Comparison of ENCODE assay signal across 8 mouse cellular contexts in genomic region chr10:58255954-58256353, GRCm38 (mm10). TPM values are rescaled to one million over a fixed set of nuclear protein-coding genes. Genes with fewer than 3 reads are reported as not detected.
DNase-seq lines count a peak whose midpoint lies in the region; ATAC-seq and TF ChIP-seq lines count a peak whose summit lies in the region.

No protein-coding gene starts in this region.

- H3K4me3 ChIP-seq in heart, postnatal 0 days (ENCODE audit: low read depth, low read length), result peak overlapping the region; percentile 89
- peak overlapping the region; percentile 90 for H3K4me3 ChIP-seq in liver, postnatal 0 days (ENCODE audit: low read depth, low read length)
- peak overlapping the region; percentile 64 for H3K4me3 ChIP-seq in stomach, postnatal 0 days (ENCODE audit: low read depth, low read length)

- no peaks in the 10 kb centered on the region for H3K9me3 ChIP-seq in heart, postnatal 0 days (replicated peaks; ENCODE audit: control insufficient read depth, low read length)
- H3K9me3 ChIP-seq in liver, postnatal 0 days (ENCODE audit: low read length), result no peaks in the 10 kb centered on the region
- no peaks in the 10 kb centered on the region for H3K9me3 ChIP-seq in stomach, postnatal 0 days (ENCODE audit: control insufficient read depth, low read length)

- peaks cover 9% of the 10 kb centered on the region; the same call in 1 of the 2 replicates for H3K4me1 ChIP-seq in heart, postnatal 0 days (ENCODE audit: control insufficient read depth, insufficient read depth)
- H3K4me1 ChIP-seq in liver, postnatal 0 days (ENCODE audit: insufficient read depth), result peaks cover 19% of the 10 kb centered on the region
- H3K4me1 ChIP-seq in stomach, postnatal 0 days (replicated peaks; ENCODE audit: control insufficient read depth, insufficient read depth), result no peaks in the 10 kb centered on the region

- ATAC-seq in frontal cortex, adult (ENCODE audit: low TSS enrichment), result peak; percentile 45; the same call in 1 of the 2 replicates
- ATAC-seq in heart, postnatal 0 days (ENCODE audit: insufficient read depth, low read depth), result no peak
- no peak for ATAC-seq in liver, postnatal 0 days
- peak; percentile 75 for ATAC-seq in stomach, postnatal 0 days (ENCODE audit: low FRiP score, low TSS enrichment)

- peak overlapping the region; percentile 68 for H3K4me2 ChIP-seq in heart, postnatal 0 days (ENCODE audit: low read depth, low read length)
- H3K4me2 ChIP-seq in liver, postnatal 0 days (ENCODE audit: low read depth, low read length), result peak overlapping the region; percentile 84
- peak overlapping the region; percentile 71 for H3K4me2 ChIP-seq in stomach, postnatal 0 days (replicated peaks; ENCODE audit: low read depth)

- no peak for TF ChIP-seq CTCF in heart, postnatal 0 days (IDR thresholded peaks at IDR 0.05; ENCODE audit: low read depth)
- no peak for TF ChIP-seq CTCF in liver, postnatal 0 days (IDR thresholded peaks at IDR 0.05; ENCODE audit: low read depth)
- no peak for TF ChIP-seq CTCF in stomach, postnatal 0 days (IDR thresholded peaks at IDR 0.05; ENCODE audit: low read depth)

- 0% methylated on average over 4 of the region's 4 CpGs for WGBS in heart, postnatal 0 days
- WGBS in liver, postnatal 0 days (ENCODE audit: insufficient replicate concordance), result under 1% methylated on average over 4 of the region's 4 CpGs
- under 1% methylated on average over 4 of the region's 4 CpGs for WGBS in stomach, postnatal 0 days

- no peak for TF ChIP-seq EP300 in heart, postnatal 0 days (IDR thresholded peaks at IDR 0.05; ENCODE audit: low read depth)
- TF ChIP-seq EP300 in liver, postnatal 0 days (IDR thresholded peaks at IDR 0.05; ENCODE audit: low read depth), result no peak
- TF ChIP-seq EP300 in stomach, postnatal 0 days (optimal IDR thresholded peaks at IDR 0.05), result no peak

- no peak for DNase-seq in frontal cortex, postnatal 36 days (ENCODE audit: low spot score in 2 of 2)
- peak; percentile 15 for DNase-seq in MEL-GATA-1-ER (ENCODE audit: extremely low read depth, low read depth)
- peak; percentile 34 for DNase-seq in heart, postnatal 0 days (ENCODE audit: low spot score)
- no peak for DNase-seq in liver, postnatal 0 days
- DNase-seq in stomach, postnatal 0 days (ENCODE audit: low spot score), result peak; percentile 29
- no peak for DNase-seq in adrenal gland, adult 8-10 months
- DNase-seq in layer of hippocampus, postnatal 36 days, result no peak

- peaks cover 17% of the 10 kb centered on the region; the same call in 1 of the 2 replicates for H3K36me3 ChIP-seq in heart, postnatal 0 days (replicated peaks; ENCODE audit: control insufficient read depth, insufficient read depth, low read length)
- H3K36me3 ChIP-seq in liver, postnatal 0 days (replicated peaks; ENCODE audit: insufficient read depth, low read length), result peaks cover 18% of the 10 kb centered on the region
- peaks cover 6% of the 10 kb centered on the region; the same call in 1 of the 2 replicates for H3K36me3 ChIP-seq in stomach, postnatal 0 days (ENCODE audit: control insufficient read depth, insufficient read depth, low read length)

- peak overlapping the region; percentile 69 for H3K9ac ChIP-seq in heart, postnatal 0 days (replicated peaks; ENCODE audit: low read depth, low read length)
- peak overlapping the region; percentile 83; the same call in 1 of the 2 replicates for H3K9ac ChIP-seq in liver, postnatal 0 days (replicated peaks)
- H3K9ac ChIP-seq in stomach, postnatal 0 days (ENCODE audit: low read length), result peak overlapping the region; percentile 89

- peak overlapping the region; percentile 68; the same call in 1 of the 2 replicates for H3K27ac ChIP-seq in heart, postnatal 0 days (ENCODE audit: low read depth)
- H3K27ac ChIP-seq in liver, postnatal 0 days (ENCODE audit: low read depth), result peak overlapping the region; percentile 72
- peak overlapping the region; percentile 1; the same call in 1 of the 2 replicates for H3K27ac ChIP-seq in stomach, postnatal 0 days (replicated peaks)

- H3K27me3 ChIP-seq in heart, postnatal 0 days (ENCODE audit: control insufficient read depth, insufficient read depth, low read length), result no peaks in the 10 kb centered on the region
- no peaks in the 10 kb centered on the region for H3K27me3 ChIP-seq in liver, postnatal 0 days (ENCODE audit: insufficient read depth, low read length)
- no peaks in the 10 kb centered on the region for H3K27me3 ChIP-seq in stomach, postnatal 0 days (ENCODE audit: control insufficient read depth, insufficient read depth, low read length)

RNA-seq across cellular contexts. Expression of gene Gcc2, which starts 0.7 kb away (rescaled TPM):
- 11.4 and 16.6 TPM in 2 replicates for total RNA-seq in heart, postnatal 0 days (2014; rRNA removed; ENCODE audit: low replicate concordance)
- 33.9 and 37.3 TPM in 2 replicates for polyA plus RNA-seq in heart, postnatal 0 days (2015; fragmentation: Nextera tagmentation; extraction: Ambion mirVana)
- polyA plus RNA-seq in liver, postnatal 0 days (2015; fragmentation: Nextera tagmentation; extraction: Ambion mirVana), result 31.7 and 34.0 TPM in 2 replicates
- 49.7 and 65.7 TPM in 2 replicates for polyA plus RNA-seq in stomach, postnatal 0 days (2015; fragmentation: Nextera tagmentation; extraction: Ambion mirVana)
- total RNA-seq in adrenal gland, adult 8-10 months (2022), result 10 to 100 TPM; 49.4 to 60.0 (median 54.1) TPM
- total RNA-seq in layer of hippocampus, postnatal 36 days (2021), result 10 to 100 TPM; 74.7 to 78.0 TPM

RNA-seq across cellular contexts. Expression of gene Gm4981, which starts 19.5 kb away (rescaled TPM):
- not detected in 2 replicates for total RNA-seq in heart, postnatal 0 days (2014; rRNA removed; ENCODE audit: low replicate concordance)
- polyA plus RNA-seq in heart, postnatal 0 days (2015; fragmentation: Nextera tagmentation; extraction: Ambion mirVana), result not detected in 2 replicates
- not detected in 2 replicates for polyA plus RNA-seq in liver, postnatal 0 days (2015; fragmentation: Nextera tagmentation; extraction: Ambion mirVana)
- not detected in 2 replicates for polyA plus RNA-seq in stomach, postnatal 0 days (2015; fragmentation: Nextera tagmentation; extraction: Ambion mirVana)
- total RNA-seq in adrenal gland, adult 8-10 months (2022), result not detected
- total RNA-seq in layer of hippocampus, postnatal 36 days (2021), result not detected

RNA-seq across cellular contexts. Expression of gene Duxf3, which starts 23.5 kb away (rescaled TPM):
- total RNA-seq in heart, postnatal 0 days (2014; rRNA removed; ENCODE audit: low replicate concordance), result not detected in 2 replicates
- not detected in 2 replicates for polyA plus RNA-seq in heart, postnatal 0 days (2015; fragmentation: Nextera tagmentation; extraction: Ambion mirVana)
- not detected in 2 replicates for polyA plus RNA-seq in liver, postnatal 0 days (2015; fragmentation: Nextera tagmentation; extraction: Ambion mirVana)
- 0.67 TPM in 1 of 2 replicates, not detected in the other for polyA plus RNA-seq in stomach, postnatal 0 days (2015; fragmentation: Nextera tagmentation; extraction: Ambion mirVana)
- not detected for total RNA-seq in adrenal gland, adult 8-10 months (2022)
- not detected for total RNA-seq in layer of hippocampus, postnatal 36 days (2021)

RNA-seq across cellular contexts. Expression of gene AW822073, which starts 31.2 kb away (rescaled TPM):
- total RNA-seq in heart, postnatal 0 days (2014; rRNA removed; ENCODE audit: low replicate concordance), result not detected in 2 replicates
- polyA plus RNA-seq in heart, postnatal 0 days (2015; fragmentation: Nextera tagmentation; extraction: Ambion mirVana), result not detected in 2 replicates
- not detected in 2 replicates for polyA plus RNA-seq in liver, postnatal 0 days (2015; fragmentation: Nextera tagmentation; extraction: Ambion mirVana)
- 0.34 TPM in 1 of 2 replicates, not detected in the other for polyA plus RNA-seq in stomach, postnatal 0 days (2015; fragmentation: Nextera tagmentation; extraction: Ambion mirVana)
- not detected for total RNA-seq in adrenal gland, adult 8-10 months (2022)
- total RNA-seq in layer of hippocampus, postnatal 36 days (2021), result not detected

Comparison
In these comparisons a context has a peak if more than half of its experiments do, and no peak if none do; other contexts are left out.
1. ATAC-seq: peak in frontal cortex, adult (single experiment) and stomach, postnatal 0 days (single experiment); none in heart, postnatal 0 days (single experiment) and liver, postnatal 0 days (single experiment).
2. DNase-seq: peak in MEL-GATA-1-ER (single experiment), heart, postnatal 0 days (single experiment) and stomach, postnatal 0 days (single experiment); none in frontal cortex, postnatal 36 days (0 of 2), liver, postnatal 0 days (single experiment), adrenal gland, adult 8-10 months (single experiment) and layer of hippocampus, postnatal 36 days (0 of 2).
3. H3K27ac ChIP-seq: peak in every context shown above with its lines; median percentile 72 in liver, postnatal 0 days; 68 in heart, postnatal 0 days; 1 in stomach, postnatal 0 days.
4. Peak in every context shown above with its lines, with median percentiles within 50 percentile points of each other: H3K4me2 ChIP-seq, H3K4me3 ChIP-seq and H3K9ac ChIP-seq.